Mouse (Mus musculus) testis, adult 2 months (tissue): ENCODE results near the gene B3galt5. TPM values are rescaled to one million over a fixed set of nuclear protein-coding genes. Genes with fewer than 3 reads are reported as not detected.

ENCODE experiments used
- H3K27ac ChIP-seq: fragments of 200-500 bp; 2 replicates; pipeline ENCODE4 v1.5.1; 2012; ENCODE audit warnings: low read depth, low read length; ENCODE audit not compliant: control insufficient read depth, insufficient read depth
- H3K27me3 ChIP-seq: fragments of 200-500 bp; 2 replicates; pipeline ENCODE4 v1.6.1; 2012; ENCODE audit warnings: mild to moderate bottlenecking, low read length, moderate library complexity; ENCODE audit not compliant: control insufficient read depth, insufficient read depth
- H3K36me3 ChIP-seq: fragments of 200-500 bp; 2 replicates; pipeline ENCODE4 v1.6.1; 2012; ENCODE audit warnings: mild to moderate bottlenecking, low read length; ENCODE audit not compliant: control insufficient read depth, insufficient read depth
- H3K4me1 ChIP-seq: fragments of 200-500 bp; 2 replicates; pipeline ENCODE4 v1.6.1; 2012; ENCODE audit warnings: low read length; ENCODE audit not compliant: control insufficient read depth, insufficient read depth
- H3K4me3 ChIP-seq: fragments of 200-500 bp; 2 replicates; pipeline ENCODE4 v1.5.1; 2012; ENCODE audit warnings: low read depth, mild to moderate bottlenecking, low read length, moderate library complexity, mixed read lengths; ENCODE audit not compliant: control insufficient read depth
- CTCF ChIP-seq: fragments of 200-500 bp; IDR thresholded peaks from 2 replicates; pipeline ENCODE4 v1.5.1; 2012; ENCODE audit warnings: low read depth, mild to moderate bottlenecking, inconsistent platforms, low read length, moderate library complexity; ENCODE audit not compliant: control insufficient read depth, insufficient read depth, insufficient replicate concordance
- POLR2A ChIP-seq: fragments of 200-500 bp; IDR thresholded peaks from 2 replicates; pipeline ENCODE4 v1.6.1; 2012; ENCODE audit warnings: low read depth, mild to moderate bottlenecking, inconsistent platforms, low read length, moderate library complexity; ENCODE audit not compliant: control insufficient read depth
- polyA plus RNA-seq: library from polyadenylated mRNA; depleted of rRNA; stranded (reverse); fragments of >200 nt; gene quantifications from 2 replicates; pipeline ENCODE4 v1.2.3, GENCODE M21; 2012

Gene B3galt5
- polyA plus RNA-seq, 1 experiment: not detected

- H3K4me1 ChIP-seq: no peaks in the 10 kb centered on the region; the same call in 1 of the 2 replicates
- H3K27me3 ChIP-seq: no peaks in the 10 kb centered on the region
- TF ChIP-seq POLR2A (no peak), CTCF (peak; percentile 92)
- H3K27ac ChIP-seq: no peak overlapping the region
- no peak overlapping the region for H3K4me3 ChIP-seq
- no peaks in the 10 kb centered on the region for H3K36me3 ChIP-seq
Measured at GRCm38 (mm10) chr16:96345117-96345516, 109.5 kb downstream of the B3galt5 start.

- no peaks in the 10 kb centered on the region for H3K36me3 ChIP-seq
- TF ChIP-seq POLR2A: no peak
- no peak for TF ChIP-seq CTCF
- H3K4me1 ChIP-seq: no peaks in the 10 kb centered on the region; the same call in 1 of the 2 replicates
- H3K27me3 ChIP-seq: no peaks in the 10 kb centered on the region
- no peak overlapping the region for H3K27ac ChIP-seq
- H3K4me3 ChIP-seq: no peak overlapping the region
Measured at GRCm38 (mm10) chr16:96348070-96348469, 112.5 kb downstream of the B3galt5 start.

GRCm38 (mm10) chr16:96348766-96349165 is 113.2 kb downstream of the B3galt5 start:
- H3K4me1 ChIP-seq: no peaks in the 10 kb centered on the region; the same call in 1 of the 2 replicates
- H3K27ac ChIP-seq: no peak overlapping the region
- no peak overlapping the region for H3K4me3 ChIP-seq
- H3K27me3 ChIP-seq: no peaks in the 10 kb centered on the region
- TF ChIP-seq CTCF (no peak), POLR2A (no peak)
- no peaks in the 10 kb centered on the region for H3K36me3 ChIP-seq

GRCm38 (mm10) chr16:96351520-96351919 is 115.9 kb downstream of the B3galt5 start:
- TF ChIP-seq CTCF: no peak
- TF ChIP-seq POLR2A: no peak
- Histone ChIP-seq H3K36me3 (no peaks in the 10 kb centered on the region), H3K4me1 (no peaks in the 10 kb centered on the region; the same call in 1 of the 2 replicates), H3K4me3 (no peak overlapping the region), H3K27me3 (no peaks in the 10 kb centered on the region), H3K27ac (no peak overlapping the region)

GRCm38 (mm10) chr16:96353296-96353896 is 117.8 kb downstream of the B3galt5 start:
- H3K27ac ChIP-seq: no peak overlapping the region
- no peaks in the 10 kb centered on the region for H3K27me3 ChIP-seq
- no peak overlapping the region for H3K4me3 ChIP-seq
- peaks cover 7% of the 10 kb centered on the region for H3K4me1 ChIP-seq
- no peaks in the 10 kb centered on the region for H3K36me3 ChIP-seq
- TF ChIP-seq CTCF: no peak

- no peaks in the 10 kb centered on the region for H3K27me3 ChIP-seq
- H3K4me3 ChIP-seq: no peak overlapping the region
- H3K36me3 ChIP-seq: no peaks in the 10 kb centered on the region
- H3K27ac ChIP-seq: no peak overlapping the region
- peaks cover 7% of the 10 kb centered on the region for H3K4me1 ChIP-seq
- TF ChIP-seq POLR2A: no peak
- TF ChIP-seq CTCF: no peak
Measured at GRCm38 (mm10) chr16:96353996-96354395, 118.4 kb downstream of the B3galt5 start.

- no peak for TF ChIP-seq POLR2A
- peak; percentile 64; the same call in 1 of the 2 replicates for TF ChIP-seq CTCF
- no peaks in the 10 kb centered on the region for H3K36me3 ChIP-seq
- no peak overlapping the region for H3K27ac ChIP-seq
- H3K4me1 ChIP-seq: peaks cover 7% of the 10 kb centered on the region
- H3K4me3 ChIP-seq: peak overlapping the region; percentile 37; the same call in 1 of the 2 replicates
- no peaks in the 10 kb centered on the region for H3K27me3 ChIP-seq
Measured at GRCm38 (mm10) chr16:96357903-96358302, 122.3 kb downstream of the B3galt5 start.

GRCm38 (mm10) chr16:96361305-96362124 is 125.9 kb downstream of the B3galt5 start:
- no peaks in the 10 kb centered on the region for H3K36me3 ChIP-seq
- no peak overlapping the region for H3K27ac ChIP-seq
- no peaks in the 10 kb centered on the region for H3K27me3 ChIP-seq
- no peak for TF ChIP-seq POLR2A
- TF ChIP-seq CTCF: no peak
- no peak overlapping the region for H3K4me3 ChIP-seq
- H3K4me1 ChIP-seq: peaks cover 7% of the 10 kb centered on the region
